Mouse (Mus musculus): ENCODE results near the gene Olfr545.

Gene Olfr545

DNA sequence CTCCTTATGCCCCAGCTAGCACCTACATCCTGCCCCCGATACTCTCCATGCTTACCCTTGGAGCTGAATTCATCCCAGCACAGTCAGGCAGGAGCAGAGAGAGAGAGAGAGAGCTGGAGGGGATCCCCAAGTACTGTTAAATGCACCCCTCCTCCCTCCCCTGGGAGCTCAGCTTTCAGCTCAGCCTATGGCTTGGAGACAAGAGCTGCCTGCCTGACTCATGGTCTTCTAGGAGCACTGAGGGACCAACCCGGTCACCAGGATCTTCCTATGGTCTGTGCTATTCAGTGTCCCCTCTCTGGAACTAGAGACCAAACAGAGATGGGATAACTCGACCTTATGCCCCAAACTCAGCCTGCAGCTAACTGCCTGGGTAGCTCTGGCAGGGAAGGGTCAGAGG is at the start of gene Olfr545:
Gene Olfr545 (minus strand): TSS at position 101 of the 400 bp plus-strand sequence.
- Histone ChIP-seq H3K9me3 (ENCODE audit: low read length) (no peaks in the 10 kb centered on the region), H3K4me3 (replicated peaks; ENCODE audit: low read length) (no peak within 1 kb of the TSS), H3K4me1 (replicated peaks; ENCODE audit: low read depth, low read length) (no peaks in the 10 kb centered on the region), H3K36me3 (ENCODE audit: insufficient read depth, low read length) (no peaks in the 10 kb centered on the region), H3K27me3 (ENCODE audit: insufficient read depth, low read length) (peaks cover 29% of the 10 kb centered on the region)
- TF ChIP-seq CTCF (conservative IDR thresholded peaks at IDR 0.05; ENCODE audit: low read length) (no peak), NANOG (IDR thresholded peaks at IDR 0.05; ENCODE audit: borderline replicate concordance, low read length) (no peak), POU5F1 (IDR thresholded peaks at IDR 0.05; ENCODE audit: borderline replicate concordance, low read length) (no peak)

DNA sequence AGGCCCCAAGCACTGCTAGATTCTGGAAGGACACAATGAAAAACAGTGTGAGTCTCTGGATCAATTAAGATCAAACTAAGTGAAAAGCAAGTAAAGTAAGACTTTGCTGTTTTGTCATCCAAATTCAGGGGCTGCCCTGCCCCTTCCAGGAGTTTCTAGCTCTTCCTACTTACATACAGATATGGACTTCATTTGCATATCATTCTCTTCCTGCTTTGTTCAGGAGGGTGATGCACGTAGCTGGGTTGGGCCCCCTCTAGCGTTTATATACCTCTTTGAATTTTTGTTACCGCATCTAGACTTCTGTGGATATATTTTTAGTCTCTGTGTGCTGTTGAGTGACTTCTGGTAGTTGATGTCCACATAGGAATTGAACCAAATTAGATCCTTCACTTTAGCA is 41.9 kb upstream of the Olfr545 start:
- H3K27me3 ChIP-seq (ENCODE audit: insufficient read depth, low read length) = no peaks in the 10 kb centered on the region
- peaks cover 3% of the 10 kb centered on the region; the same call in 1 of the 2 replicates for H3K4me1 ChIP-seq (replicated peaks; ENCODE audit: low read depth, low read length)
- no peaks in the 10 kb centered on the region for H3K9me3 ChIP-seq (ENCODE audit: low read length)
- H3K36me3 ChIP-seq (ENCODE audit: insufficient read depth, low read length) = no peaks in the 10 kb centered on the region
- no peak for TF ChIP-seq NANOG (IDR thresholded peaks at IDR 0.05; ENCODE audit: borderline replicate concordance, low read length)
- TF ChIP-seq POU5F1 (IDR thresholded peaks at IDR 0.05; ENCODE audit: borderline replicate concordance, low read length) = no peak
- no peak for TF ChIP-seq CTCF (conservative IDR thresholded peaks at IDR 0.05; ENCODE audit: low read length)
- H3K4me3 ChIP-seq (replicated peaks; ENCODE audit: low read length) = no peak overlapping the region

DNA sequence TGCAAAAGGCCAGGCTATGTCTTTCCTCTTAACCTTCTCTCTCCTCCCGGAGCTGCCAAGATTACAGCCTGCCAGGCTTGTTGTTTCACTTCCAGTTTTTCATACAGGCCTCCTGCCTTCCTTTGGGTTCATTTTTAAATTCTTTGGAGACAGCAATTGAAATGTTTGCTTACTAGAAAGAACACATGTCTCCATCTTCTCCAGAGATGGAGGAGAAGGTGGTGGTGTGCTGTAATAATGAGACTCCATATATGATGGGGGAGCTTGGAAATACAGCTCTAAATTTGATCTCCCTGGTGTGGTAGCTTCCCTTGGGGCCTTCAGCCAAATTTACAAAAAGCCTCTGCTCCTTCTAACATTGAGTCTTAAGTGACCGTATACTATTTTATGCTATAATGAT is 41.2 kb upstream of the Olfr545 start, which contains the start of gene Olfr548-ps1:
Gene Olfr548-ps1 (plus strand): TSS at position 301 of the 400 bp plus-strand sequence.
- no peaks in the 10 kb centered on the region for H3K27me3 ChIP-seq (ENCODE audit: insufficient read depth, low read length)

DNA sequence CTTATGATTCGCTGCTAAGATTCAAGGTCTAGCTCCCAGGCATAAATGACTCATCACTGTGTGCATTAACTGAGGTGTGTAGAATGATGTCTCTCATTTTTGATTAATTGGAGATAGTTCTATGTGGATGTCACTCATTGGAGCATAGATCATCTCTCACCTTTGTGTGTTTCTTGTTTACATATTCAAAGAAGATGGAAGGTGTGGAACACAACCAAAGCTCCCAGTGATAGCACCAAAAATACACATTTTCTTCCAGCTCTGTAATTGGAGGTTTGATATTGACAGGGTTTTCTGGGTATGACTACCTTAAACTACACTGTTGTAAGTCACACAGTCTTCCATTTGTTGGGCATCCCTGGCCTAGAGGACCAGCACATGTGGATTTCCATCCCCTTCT is 35.1 kb upstream of the Olfr545 start, which contains the start of gene Olfr547:
Gene Olfr547 (plus strand): TSS at position 301 of the 400 bp plus-strand sequence.
- no peak for TF ChIP-seq POU5F1 (IDR thresholded peaks at IDR 0.05; ENCODE audit: borderline replicate concordance, low read length)
- no peak for TF ChIP-seq NANOG (IDR thresholded peaks at IDR 0.05; ENCODE audit: borderline replicate concordance, low read length)
- no peak for TF ChIP-seq CTCF (conservative IDR thresholded peaks at IDR 0.05; ENCODE audit: low read length)
- H3K27me3 ChIP-seq (ENCODE audit: insufficient read depth, low read length) = no peaks in the 10 kb centered on the region
- no peaks in the 10 kb centered on the region for H3K4me1 ChIP-seq (replicated peaks; ENCODE audit: low read depth, low read length)
- H3K36me3 ChIP-seq (ENCODE audit: insufficient read depth, low read length) = no peaks in the 10 kb centered on the region
- H3K9me3 ChIP-seq (ENCODE audit: low read length) = no peaks in the 10 kb centered on the region
- no peak within 1 kb of the TSS for H3K4me3 ChIP-seq (replicated peaks; ENCODE audit: low read length)

More for the DNA sequence above, 41.2 kb upstream of the Olfr545 start, which contains the start of gene Olfr548-ps1:
- Histone ChIP-seq H3K9me3 (ENCODE audit: low read length) (no peaks in the 10 kb centered on the region), H3K4me3 (replicated peaks; ENCODE audit: low read length) (no peak within 1 kb of the TSS), H3K36me3 (ENCODE audit: insufficient read depth, low read length) (no peaks in the 10 kb centered on the region), H3K4me1 (replicated peaks; ENCODE audit: low read depth, low read length) (peaks cover 3% of the 10 kb centered on the region; the same call in 1 of the 2 replicates)
- no peak for TF ChIP-seq NANOG (IDR thresholded peaks at IDR 0.05; ENCODE audit: borderline replicate concordance, low read length)
- no peak for TF ChIP-seq CTCF (conservative IDR thresholded peaks at IDR 0.05; ENCODE audit: low read length)
- no peak for TF ChIP-seq POU5F1 (IDR thresholded peaks at IDR 0.05; ENCODE audit: borderline replicate concordance, low read length)

DNA sequence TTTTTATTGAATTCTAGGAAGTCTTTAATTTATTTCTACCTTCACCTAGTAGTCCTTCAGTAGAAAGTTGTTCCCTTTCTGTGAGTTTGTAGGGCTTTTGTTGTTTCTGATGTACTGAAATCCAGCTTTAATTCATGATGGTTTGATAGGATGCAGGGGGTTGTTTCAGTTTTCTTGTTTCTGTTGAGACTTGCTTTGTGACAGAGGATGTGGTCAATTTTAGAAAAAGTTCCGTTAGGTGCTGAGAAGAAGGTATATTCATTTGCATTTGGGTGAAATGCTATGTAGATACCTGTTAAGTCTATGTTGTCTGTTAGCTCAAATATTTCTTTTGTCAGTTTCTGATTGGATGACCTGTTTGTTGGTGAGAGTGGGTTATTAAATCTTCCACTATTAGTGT is 29.7 kb upstream of the Olfr545 start:
- H3K36me3 ChIP-seq (ENCODE audit: insufficient read depth, low read length) = no peaks in the 10 kb centered on the region
- no peak for TF ChIP-seq CTCF (conservative IDR thresholded peaks at IDR 0.05; ENCODE audit: low read length)
- TF ChIP-seq POU5F1 (IDR thresholded peaks at IDR 0.05; ENCODE audit: borderline replicate concordance, low read length) = no peak
- TF ChIP-seq NANOG (IDR thresholded peaks at IDR 0.05; ENCODE audit: borderline replicate concordance, low read length) = no peak

DNA sequence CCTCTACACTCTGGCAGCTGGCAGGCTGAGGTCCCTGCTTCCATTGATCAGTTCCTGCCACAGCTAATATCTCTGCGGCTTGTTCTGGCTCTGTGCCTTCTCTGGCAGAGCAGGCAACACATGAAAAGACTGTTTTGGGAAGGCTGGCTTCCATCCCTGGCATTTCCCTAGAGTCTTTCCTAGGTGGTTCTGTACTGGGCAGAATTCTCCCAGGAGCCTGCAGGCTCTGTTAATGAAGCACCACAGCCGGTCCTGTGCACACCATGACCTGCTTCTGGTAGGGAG is 17.6 kb upstream of the Olfr545 start:
- no peaks in the 10 kb centered on the region for H3K36me3 ChIP-seq (ENCODE audit: insufficient read depth, low read length)
- H3K4me3 ChIP-seq (replicated peaks; ENCODE audit: low read length) = no peak overlapping the region
- H3K4me1 ChIP-seq (replicated peaks; ENCODE audit: low read depth, low read length) = peaks cover 5% of the 10 kb centered on the region; the same call in 1 of the 2 replicates
- H3K9me3 ChIP-seq (ENCODE audit: low read length) = no peaks in the 10 kb centered on the region
- TF ChIP-seq CTCF (conservative IDR thresholded peaks at IDR 0.05; ENCODE audit: low read length) = no peak
- no peak for TF ChIP-seq NANOG (IDR thresholded peaks at IDR 0.05; ENCODE audit: borderline replicate concordance, low read length)
- no peak for TF ChIP-seq POU5F1 (IDR thresholded peaks at IDR 0.05; ENCODE audit: borderline replicate concordance, low read length)
- peaks cover 36% of the 10 kb centered on the region for H3K27me3 ChIP-seq (ENCODE audit: insufficient read depth, low read length)

More for the DNA sequence above, 29.7 kb upstream of the Olfr545 start:
- Histone ChIP-seq H3K27me3 (ENCODE audit: insufficient read depth, low read length) (no peaks in the 10 kb centered on the region), H3K9me3 (ENCODE audit: low read length) (no peaks in the 10 kb centered on the region), H3K4me1 (replicated peaks; ENCODE audit: low read depth, low read length) (no peaks in the 10 kb centered on the region), H3K4me3 (replicated peaks; ENCODE audit: low read length) (no peak overlapping the region)

DNA sequence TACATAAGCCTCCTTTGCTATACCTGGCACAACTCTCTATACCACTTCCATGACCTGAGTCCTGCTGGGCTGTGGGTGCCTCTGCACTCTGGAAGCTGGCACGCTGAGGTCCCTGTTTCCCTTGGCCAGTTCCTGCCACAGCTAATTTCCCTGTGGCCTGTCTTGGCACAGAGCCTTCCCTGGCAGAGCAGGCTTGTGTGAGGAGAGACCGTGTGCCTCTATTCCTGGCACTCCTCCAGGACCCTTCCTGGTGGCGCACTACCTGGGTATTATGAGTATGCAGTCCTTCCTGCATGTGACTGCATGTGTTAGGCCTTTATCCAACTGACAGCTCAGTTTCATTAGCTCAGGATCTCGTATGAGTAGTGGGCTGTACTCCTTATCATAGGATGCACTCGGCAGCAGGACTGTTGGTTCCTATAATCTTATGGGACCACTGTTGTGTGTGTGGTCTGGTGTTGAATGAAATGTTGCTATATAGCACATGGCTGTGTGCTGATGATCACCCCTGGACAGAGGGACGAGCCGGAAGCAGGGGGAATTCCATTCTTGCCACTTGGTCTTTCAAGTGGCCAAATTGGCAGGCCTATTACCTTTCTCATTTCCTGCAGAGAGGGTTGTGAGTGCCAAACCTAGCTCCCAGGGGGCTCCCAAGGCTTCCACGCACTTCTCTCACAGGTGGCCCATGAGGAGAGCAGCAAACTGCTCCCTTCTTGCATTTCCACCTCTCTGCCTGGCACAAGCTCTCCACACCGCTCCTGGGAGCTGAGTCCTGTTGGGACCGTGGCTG is 17.1 kb upstream of the Olfr545 start:
- Histone ChIP-seq H3K36me3 (ENCODE audit: insufficient read depth, low read length) (no peaks in the 10 kb centered on the region), H3K4me3 (replicated peaks; ENCODE audit: low read length) (no peak overlapping the region), H3K9me3 (ENCODE audit: low read length) (no peaks in the 10 kb centered on the region), H3K4me1 (replicated peaks; ENCODE audit: low read depth, low read length) (peaks cover 5% of the 10 kb centered on the region; the same call in 1 of the 2 replicates), H3K27me3 (ENCODE audit: insufficient read depth, low read length) (peaks cover 40% of the 10 kb centered on the region)
- TF ChIP-seq CTCF (conservative IDR thresholded peaks at IDR 0.05; ENCODE audit: low read length) (no peak), NANOG (IDR thresholded peaks at IDR 0.05; ENCODE audit: borderline replicate concordance, low read length) (no peak), POU5F1 (IDR thresholded peaks at IDR 0.05; ENCODE audit: borderline replicate concordance, low read length) (no peak)

DNA sequence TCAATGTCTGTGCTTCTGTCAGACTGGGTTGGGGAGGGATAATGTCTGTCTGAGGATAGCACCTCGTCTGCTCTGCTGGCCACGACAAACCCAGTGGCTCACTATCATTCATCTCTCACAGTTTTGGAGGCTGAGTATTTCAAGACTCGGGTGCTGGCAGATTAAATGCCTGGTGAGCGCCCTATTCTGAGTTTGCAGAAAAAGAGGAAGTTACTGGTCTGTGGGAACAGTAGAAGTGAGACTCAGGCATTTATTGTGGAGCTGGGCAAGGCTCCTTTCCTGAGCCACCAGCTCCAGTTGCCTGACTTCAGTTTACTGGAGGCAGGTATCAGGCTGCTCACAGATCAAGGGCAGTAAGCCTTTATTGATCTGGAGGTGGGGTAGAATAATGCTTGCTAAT is 14.8 kb upstream of the Olfr545 start:
- Histone ChIP-seq H3K9me3 (ENCODE audit: low read length) (no peaks in the 10 kb centered on the region), H3K27me3 (ENCODE audit: insufficient read depth, low read length) (peaks cover 48% of the 10 kb centered on the region), H3K4me3 (replicated peaks; ENCODE audit: low read length) (no peak overlapping the region), H3K36me3 (ENCODE audit: insufficient read depth, low read length) (no peaks in the 10 kb centered on the region), H3K4me1 (replicated peaks; ENCODE audit: low read depth, low read length) (peaks cover 7% of the 10 kb centered on the region; the same call in 1 of the 2 replicates)
- TF ChIP-seq CTCF (conservative IDR thresholded peaks at IDR 0.05; ENCODE audit: low read length) (no peak), NANOG (IDR thresholded peaks at IDR 0.05; ENCODE audit: borderline replicate concordance, low read length) (no peak), POU5F1 (IDR thresholded peaks at IDR 0.05; ENCODE audit: borderline replicate concordance, low read length) (no peak)
